Mouse (Mus musculus) T-helper 1 cell (primary cell): ENCODE measurements at regions not wholly inside any gene's neighbourhood (a gene's known extent, or its start where the extent isn't known, plus 50 kb on each side); places are given as distances from the start of the nearest gene placed in this dataset.

Source experiments
- in situ Hi-C: fragments of 300-600 bp; cut with MboI, MseI; formaldehyde crosslinking; loops from one replicate; pipeline ENCODE4 v1.15.1; 2025; ENCODE audit warnings: high pct_unique_total_duplicates

GRCm38 (mm10) chr7:83023990-83024389 is 156.9 kb downstream of the Mex3b start:
- in situ Hi-C loops = no loop called here

- in situ Hi-C loops = no loop called here
Observed at GRCm38 (mm10) chr7:83031101-83031500, 164.0 kb downstream of the Mex3b start.

GRCm38 (mm10) chr7:83032025-83032424 is 164.9 kb downstream of the Mex3b start:
- in situ Hi-C loops = no loop called here

- in situ Hi-C loops = no loop called here
Observed at GRCm38 (mm10) chr7:83032924-83033323, 165.8 kb downstream of the Mex3b start.

GRCm38 (mm10) chr7:83035190-83035589 is 168.1 kb downstream of the Mex3b start:
- in situ Hi-C loops = no loop called here

GRCm38 (mm10) chr7:83036397-83036796 is 169.3 kb downstream of the Mex3b start:
- in situ Hi-C loops = no loop called here

GRCm38 (mm10) chr7:83037100-83037499 is 170.0 kb downstream of the Mex3b start:
- in situ Hi-C loops = no loop called here

GRCm38 (mm10) chr7:83037714-83038113 is 170.6 kb downstream of the Mex3b start:
- in situ Hi-C loops = no loop called here

GRCm38 (mm10) chr7:83043746-83044145 is 176.6 kb downstream of the Mex3b start:
- in situ Hi-C loops = no loop called here

GRCm38 (mm10) chr7:83045266-83045665 is 178.1 kb downstream of the Mex3b start:
- in situ Hi-C loops = no loop called here

- in situ Hi-C loops = no loop called here
Observed at GRCm38 (mm10) chr7:83050011-83050410, 182.9 kb downstream of the Mex3b start.

- in situ Hi-C loops = no loop called here
Observed at GRCm38 (mm10) chr7:83050833-83051497, 183.8 kb downstream of the Mex3b start.

- in situ Hi-C loops = no loop called here
Observed at GRCm38 (mm10) chr7:83056101-83056935, 189.2 kb downstream of the Mex3b start.

GRCm38 (mm10) chr7:83060318-83060717 is 193.2 kb downstream of the Mex3b start:
- in situ Hi-C loops = no loop called here

GRCm38 (mm10) chr7:83060733-83061132 is 193.6 kb downstream of the Mex3b start:
- in situ Hi-C loops = no loop called here

- in situ Hi-C loops = no loop called here
Observed at GRCm38 (mm10) chr7:83061197-83061893, 194.2 kb downstream of the Mex3b start.

GRCm38 (mm10) chr7:83061894-83062477 is 194.9 kb downstream of the Mex3b start:
- in situ Hi-C loops = no loop called here

- in situ Hi-C loops = no loop called here
Observed at GRCm38 (mm10) chr7:83063559-83063958, 196.4 kb downstream of the Mex3b start.

GRCm38 (mm10) chr7:83065341-83065740 is 198.2 kb downstream of the Mex3b start:
- in situ Hi-C loops = no loop called here

- in situ Hi-C loops = no loop called here
Observed at GRCm38 (mm10) chr7:83074399-83074970, 207.4 kb downstream of the Mex3b start.

- in situ Hi-C loops = no loop called here
Observed at GRCm38 (mm10) chr7:83075159-83075952, 208.2 kb downstream of the Mex3b start.
